Mouse (Mus musculus) G1E-ER4 (cell line): ENCODE measurements around the gene Fam53a. TPM values are rescaled to one million over a fixed set of nuclear protein-coding genes. Genes with fewer than 3 reads are reported as not detected.

ENCODE experiments used
- GATA1 ChIP-seq: IDR thresholded peaks from one replicate; pipeline ENCODE4 v1.8.0; 2012; ENCODE audit warnings: low read length, inconsistent platforms
- polyA plus RNA-seq: library from polyadenylated mRNA; stranded (reverse); fragments of >175 nt; gene quantifications from 2 replicates; pipeline ENCODE4 v1.2.3, GENCODE M21; 2012

Fam53a gene
- polyA plus RNA-seq, 1 experiment: 151 TPM

- no peak for TF ChIP-seq GATA1
Measured at GRCm38 (mm10) chr5:33651017-33651416, 21.6 kb upstream of the Fam53a start.

DNA sequence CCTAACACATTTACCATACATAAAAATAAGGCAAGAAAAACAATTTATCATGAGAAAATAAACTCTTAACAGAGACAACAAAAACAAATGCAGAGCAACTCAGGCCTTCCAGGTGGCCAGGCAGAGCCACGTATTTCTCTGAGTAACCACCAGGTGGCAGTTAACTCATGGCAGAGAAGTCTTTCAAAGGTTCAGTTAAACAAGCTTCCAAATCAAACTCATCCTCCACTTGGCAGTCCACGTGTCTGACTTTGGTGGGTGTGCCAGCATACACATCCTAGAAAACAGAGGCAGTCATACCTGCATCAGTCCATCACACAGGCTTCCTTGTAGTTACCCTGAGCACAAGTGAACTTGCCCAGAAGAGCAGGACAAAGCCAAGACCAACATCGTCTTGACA lies 11.2 kb upstream of the Fam53a start:
- no peak for TF ChIP-seq GATA1

DNA sequence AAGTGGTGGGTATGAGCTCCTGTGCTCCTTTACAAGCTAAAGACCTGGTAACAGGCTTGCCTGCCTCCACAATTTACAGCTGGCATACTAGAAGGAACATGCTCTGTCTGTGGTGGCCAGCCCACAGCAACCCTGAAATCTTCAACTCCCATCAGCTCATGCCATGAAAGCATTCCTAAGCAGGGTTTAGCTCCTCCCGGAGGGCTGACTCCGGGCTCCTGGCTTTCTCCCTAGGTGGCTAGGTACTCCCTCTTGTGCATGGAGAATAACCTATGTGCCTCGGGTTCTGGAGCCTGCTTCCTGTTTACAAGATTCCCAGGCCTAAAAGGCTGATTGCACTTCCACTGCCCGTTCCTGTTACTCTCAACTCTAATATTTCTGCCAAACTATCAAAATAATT lies 9.4 kb upstream of the Fam53a start:
- TF ChIP-seq GATA1: no peak

DNA sequence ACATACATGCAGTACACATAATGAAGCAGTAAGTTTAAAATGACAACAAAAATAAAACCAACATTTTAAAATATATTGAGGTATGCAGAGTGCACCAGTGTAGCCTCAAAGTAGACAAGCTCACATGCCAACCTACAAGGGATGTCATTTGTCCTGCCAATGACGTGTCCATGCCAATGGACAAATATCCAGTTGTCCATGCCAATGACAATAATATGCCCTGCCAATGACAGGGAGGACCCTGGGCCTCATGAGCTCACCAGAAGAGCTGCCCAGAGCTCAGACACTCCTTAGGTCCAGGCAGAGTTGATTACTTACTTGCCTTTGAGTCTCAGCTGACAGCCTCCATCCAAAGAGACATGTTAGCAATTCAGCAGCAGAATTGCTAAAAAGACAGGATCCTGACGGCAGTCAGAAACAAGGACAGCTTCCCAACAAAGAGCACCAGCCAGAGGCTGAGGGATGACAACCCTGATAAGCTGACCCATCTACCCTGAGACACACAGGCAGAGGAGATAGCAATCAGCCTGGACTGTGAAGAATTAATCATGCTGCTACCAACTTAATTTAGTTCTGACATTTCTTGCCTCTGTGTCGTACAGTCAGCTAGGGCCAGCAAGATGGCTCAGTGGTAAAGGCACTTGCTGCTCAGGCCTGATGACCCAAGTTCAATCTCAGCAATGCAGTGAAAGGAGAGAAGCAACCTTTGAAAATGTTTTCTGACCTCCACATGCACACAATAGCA lies 8.3 kb upstream of the Fam53a start:
- no peak for TF ChIP-seq GATA1

- no peak for TF ChIP-seq GATA1
Measured at GRCm38 (mm10) chr5:33635361-33635760, 5.9 kb upstream of the Fam53a start.

GRCm38 (mm10) chr5:33632526-33632925 lies 3.1 kb upstream of the Fam53a start:
- TF ChIP-seq GATA1: no peak

- no peak for TF ChIP-seq GATA1
Measured at GRCm38 (mm10) chr5:33630615-33631014, 1.2 kb upstream of the Fam53a start.

GRCm38 (mm10) chr5:33630061-33630460 lies 626 bp upstream of the Fam53a start:
- TF ChIP-seq GATA1: no peak

DNA sequence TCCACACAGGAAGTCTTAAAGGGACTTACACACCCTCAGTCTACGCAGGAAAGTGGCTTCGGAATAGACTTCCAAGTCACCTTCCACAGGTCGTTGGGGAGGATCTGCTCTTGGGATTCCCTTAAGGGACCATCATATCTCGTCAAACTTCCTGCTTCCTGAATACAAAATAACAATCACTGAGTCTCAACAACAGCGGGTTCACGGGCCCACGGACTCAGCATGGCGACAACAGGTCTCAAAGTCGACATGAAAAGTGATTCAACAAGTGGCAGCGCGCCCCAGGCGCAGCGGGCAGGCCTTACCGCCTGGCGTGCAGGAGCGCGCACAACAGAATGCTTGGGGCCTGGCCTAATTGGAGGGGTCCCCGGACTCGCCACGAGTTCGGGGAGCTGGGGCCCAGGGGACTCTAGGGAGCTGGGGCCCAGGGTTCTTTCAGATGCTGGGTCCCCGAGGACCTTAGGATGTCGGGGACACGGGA lies 575 bp downstream of the Fam53a start:
- TF ChIP-seq GATA1: no peak

- TF ChIP-seq GATA1: no peak
Measured at GRCm38 (mm10) chr5:33627968-33628367, 1.5 kb downstream of the Fam53a start.

GRCm38 (mm10) chr5:33623766-33624165 lies 5.7 kb downstream of the Fam53a start:
- TF ChIP-seq GATA1: no peak

DNA sequence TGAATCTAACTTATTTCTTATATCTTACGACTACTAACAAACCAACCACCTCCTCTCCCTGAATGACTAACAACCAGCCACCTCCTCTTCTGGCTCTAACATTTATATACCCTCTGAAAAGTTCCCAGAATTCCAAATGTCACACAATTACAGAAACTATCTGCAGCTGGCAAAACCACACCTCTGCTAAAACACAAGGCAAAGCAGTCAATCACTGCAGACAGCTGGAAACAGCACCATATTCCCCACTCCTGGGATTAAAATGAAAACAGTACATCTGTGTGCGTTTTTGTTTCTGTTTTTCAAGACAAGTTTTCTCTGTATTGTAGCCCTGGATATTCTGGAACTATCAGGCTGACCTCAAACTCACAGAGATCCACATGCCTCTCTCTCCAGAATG lies 6.8 kb downstream of the Fam53a start:
- no peak for TF ChIP-seq GATA1

DNA sequence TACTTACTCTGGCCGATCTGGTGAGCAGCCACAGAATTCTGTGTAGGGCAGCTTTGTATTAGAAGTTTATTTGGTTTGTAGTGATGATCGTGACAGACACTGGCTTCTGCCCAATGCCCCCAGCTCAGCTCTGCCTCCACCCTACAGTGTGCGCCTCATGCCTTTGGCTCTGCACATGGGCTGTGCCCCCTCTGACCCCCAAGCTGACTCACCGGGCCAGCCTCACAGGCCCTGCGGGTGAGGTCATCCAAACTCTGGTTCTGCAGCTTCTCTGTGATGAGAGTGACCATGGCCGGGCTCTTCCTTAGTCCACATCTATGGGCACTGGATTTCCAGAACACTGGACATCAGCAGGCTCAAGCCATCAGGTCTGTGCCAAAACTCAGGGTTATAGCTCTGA lies 15.0 kb downstream of the Fam53a start:
- no peak for TF ChIP-seq GATA1

GRCm38 (mm10) chr5:33611795-33612194 lies 17.6 kb downstream of the Fam53a start:
- no peak for TF ChIP-seq GATA1

GRCm38 (mm10) chr5:33609226-33609625 lies 20.2 kb downstream of the Fam53a start:
- no peak for TF ChIP-seq GATA1

GRCm38 (mm10) chr5:33607434-33607833 lies 22.0 kb downstream of the Fam53a start:
- TF ChIP-seq GATA1: no peak

GRCm38 (mm10) chr5:33606631-33607030 lies 22.8 kb downstream of the Fam53a start:
- no peak for TF ChIP-seq GATA1
